Mouse (Mus musculus) hindbrain, postnatal 0 days (tissue): Measurements from ENCODE around the gene Elovl7. TPM values are rescaled to one million over a fixed set of nuclear protein-coding genes. Genes with fewer than 3 reads are reported as not detected.

ENCODE experiments used
- ATAC-seq: fragments of 200-750 bp; cut with Nextera tagmentation; 2 replicates; pipeline ENCODE4 v1.8.0; 2017; ENCODE audit warnings: mild to moderate bottlenecking, moderate TSS enrichment, moderate library complexity
- DNase-seq: peaks from one replicate; pipeline ENCODE4 v3.0.0-alpha.2; 2015; ENCODE audit warnings: low spot score
- H3K27ac ChIP-seq: fragments of 300-500 bp; sonication (generic); 2 replicates; pipeline ENCODE4 v1.5.1; 2014; ENCODE audit warnings: mild to moderate bottlenecking
- H3K27me3 ChIP-seq: fragments of 300-500 bp; sonication (generic); 2 replicates; pipeline ENCODE4 v1.6.1; 2014; ENCODE audit warnings: low read length, mixed read lengths; ENCODE audit not compliant: insufficient read depth
- H3K36me3 ChIP-seq: fragments of 300-500 bp; sonication (generic); 2 replicates; pipeline ENCODE4 v1.6.1; 2014; ENCODE audit warnings: low read length, mixed read lengths; ENCODE audit not compliant: insufficient read depth
- H3K4me1 ChIP-seq: fragments of 300-500 bp; sonication (generic); 2 replicates; pipeline ENCODE4 v1.6.1; 2014; ENCODE audit warnings: antibody characterized with exemption, low read length, mixed read lengths; ENCODE audit not compliant: insufficient read depth
- H3K4me2 ChIP-seq: fragments of 300-500 bp; sonication (generic); 2 replicates; pipeline ENCODE4 v1.6.1; 2014; ENCODE audit warnings: low read depth, mild to moderate bottlenecking, low read length, moderate library complexity, mixed read lengths
- H3K4me3 ChIP-seq: fragments of 300-500 bp; sonication (generic); 2 replicates; pipeline ENCODE4 v1.5.1; 2014; ENCODE audit warnings: low read length
- H3K9ac ChIP-seq: fragments of 300-500 bp; sonication (generic); replicated peaks from 2 replicates; pipeline ENCODE4 v1.6.1; 2014; ENCODE audit warnings: mild to moderate bottlenecking, low read length, moderate library complexity, mixed read lengths
- H3K9me3 ChIP-seq: fragments of 300-500 bp; sonication (generic); 2 replicates; pipeline ENCODE4 v1.6.1; 2016; ENCODE audit warnings: low read length, mixed read lengths
- CTCF ChIP-seq: IDR thresholded peaks from 2 replicates; pipeline ENCODE4 v1.5.1; 2016; ENCODE audit warnings: antibody characterized with exemption, control low read depth, low read depth
- WGBS: fragments of 180-500 bp; shearing (Covaris S2); extraction: QIAGEN DNeasy Blood & Tissue Kit; methylation state at CpG from one replicate; pipeline ENCODE4 v1.1.7; 2014; 5-methylcytosine and 5-hydroxymethylcytosine counted together
- polyA plus RNA-seq: library from polyadenylated mRNA; unstranded; fragments of >200 nt; fragmentation: Nextera tagmentation; extraction: Ambion mirVana; gene quantifications from 2 replicates; pipeline ENCODE4 v1.2.1, GENCODE M21; 2015
- total RNA-seq: library from RNA; depleted of rRNA; stranded (reverse); fragments of >200 nt; gene quantifications from 2 replicates; pipeline ENCODE4 v1.2.3, GENCODE M21; 2014

Gene Elovl7
- total and polyA plus RNA-seq, 2 experiments from 2014 or later = 4.0 to 5.2 TPM

GRCm38 (mm10) chr13:108265394-108265793, 51.2 kb downstream of the Elovl7 start:
- ATAC-seq (no peak), DNase-seq (no peak)
- Histone ChIP-seq H3K4me3 (no peak overlapping the region), H3K4me1 (no peaks in the 10 kb centered on the region), H3K9ac (no peak overlapping the region), H3K4me2 (no peak overlapping the region), H3K9me3 (no peaks in the 10 kb centered on the region), H3K36me3 (no peaks in the 10 kb centered on the region), H3K27me3 (no peaks in the 10 kb centered on the region), H3K27ac (no peak overlapping the region)
- WGBS = 88% methylated on average over 4 of the region's 4 CpGs
- no peak for TF ChIP-seq CTCF

DNA sequence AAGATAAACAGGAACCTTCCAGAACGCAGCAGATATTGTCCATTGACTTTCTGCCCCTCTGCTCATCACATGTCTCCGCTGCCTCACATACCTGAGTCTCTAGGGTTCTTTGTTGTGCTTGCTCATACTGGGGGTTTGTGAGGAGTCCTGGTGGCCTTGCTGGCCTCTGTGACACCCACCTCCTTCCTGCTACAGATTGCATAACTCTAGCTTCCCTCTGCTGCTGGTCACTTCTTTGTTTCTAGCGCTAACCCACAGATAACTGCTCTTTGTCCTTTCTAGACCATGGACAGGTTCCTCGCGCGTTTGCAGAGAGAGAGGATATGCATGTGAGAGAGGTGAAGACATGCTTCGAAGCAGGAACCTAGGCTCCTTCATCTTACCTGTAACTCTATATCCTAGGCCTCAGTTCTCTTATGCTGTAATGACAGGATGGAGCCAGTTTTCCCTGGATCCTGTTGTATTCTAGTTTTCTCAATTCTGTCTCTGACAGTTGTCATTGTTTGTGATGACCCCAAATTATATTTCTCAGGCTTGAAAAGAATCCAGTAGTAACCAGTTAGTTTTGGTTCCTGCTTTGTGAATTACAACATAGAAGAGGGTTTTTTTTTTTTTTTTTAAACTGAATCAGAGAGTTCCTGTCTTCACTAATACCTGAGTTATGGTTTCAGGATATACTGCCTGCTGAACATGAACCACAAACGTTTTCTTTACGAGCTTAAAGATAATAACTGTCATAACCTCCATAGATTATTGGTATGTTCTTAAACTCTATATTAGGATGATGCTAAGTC, 53.8 kb downstream of the Elovl7 start:
- Histone ChIP-seq H3K4me2 (no peak overlapping the region), H3K27ac (no peak overlapping the region), H3K9ac (no peak overlapping the region), H3K4me1 (no peaks in the 10 kb centered on the region), H3K27me3 (no peaks in the 10 kb centered on the region), H3K9me3 (no peaks in the 10 kb centered on the region), H3K4me3 (no peak overlapping the region), H3K36me3 (no peaks in the 10 kb centered on the region)
- DNase-seq = no peak
- no peak for ATAC-seq
- TF ChIP-seq CTCF = no peak
- WGBS = 86% methylated on average over 9 of the region's 9 CpGs

DNA sequence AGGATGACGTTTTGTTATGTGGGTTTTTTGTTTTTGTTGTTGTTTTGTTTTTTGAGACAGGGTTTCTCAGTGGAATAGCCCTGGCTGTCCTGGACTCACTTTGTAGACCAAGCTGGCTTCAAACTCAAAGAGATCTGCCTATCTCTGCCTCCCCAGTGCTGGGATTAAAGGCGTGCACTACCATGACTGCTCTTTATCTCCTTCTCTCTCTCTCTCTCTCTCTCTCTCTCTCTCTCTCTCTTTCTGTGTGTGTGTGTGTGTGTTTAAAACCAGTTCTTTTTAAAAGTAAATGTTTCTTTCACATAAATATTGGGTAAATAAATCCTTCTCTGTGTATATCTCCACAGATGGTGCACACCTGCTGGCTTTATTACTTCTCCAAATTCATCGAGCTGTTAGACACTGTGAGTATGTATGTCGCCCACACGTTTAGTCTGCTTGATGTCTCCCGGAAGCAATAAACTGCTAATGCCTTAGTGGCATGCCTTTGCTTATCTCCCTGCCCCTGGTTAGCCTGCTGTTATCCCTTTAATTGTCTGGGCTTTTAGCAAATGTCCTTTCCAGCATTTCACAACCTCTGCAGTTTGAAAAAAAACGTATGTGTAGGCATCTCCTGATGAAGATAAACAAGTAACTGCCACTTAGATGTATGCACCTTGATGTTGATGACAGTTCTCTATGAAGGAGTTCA, 57.4 kb downstream of the Elovl7 start:
- Histone ChIP-seq H3K27ac (no peak overlapping the region), H3K9me3 (no peaks in the 10 kb centered on the region), H3K9ac (no peak overlapping the region), H3K4me2 (no peak overlapping the region), H3K36me3 (no peaks in the 10 kb centered on the region), H3K4me1 (no peaks in the 10 kb centered on the region), H3K4me3 (no peak overlapping the region), H3K27me3 (no peaks in the 10 kb centered on the region)
- 73% methylated on average over 7 of the region's 7 CpGs for WGBS
- DNase-seq = no peak
- no peak for ATAC-seq
- no peak for TF ChIP-seq CTCF

DNA sequence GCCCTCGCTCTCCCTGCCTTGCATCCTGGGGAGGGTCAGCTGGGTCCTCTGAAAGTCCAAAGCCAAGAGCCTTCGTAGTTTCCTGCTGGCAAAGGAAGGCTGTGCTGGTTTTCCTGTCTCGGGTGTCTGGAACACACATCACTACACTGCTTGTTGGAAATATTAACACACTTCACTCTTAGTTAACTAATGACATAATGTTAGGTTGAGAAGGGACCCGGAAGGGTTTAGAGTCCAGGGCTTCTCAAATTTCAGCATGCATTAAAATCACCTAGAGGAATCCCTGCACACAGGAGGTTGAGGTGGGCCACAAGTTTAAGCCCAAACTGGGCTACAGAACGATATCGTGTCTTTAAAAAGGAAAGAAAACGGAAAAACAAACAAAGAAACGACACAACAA, 58.1 kb downstream of the Elovl7 start:
- no peak for TF ChIP-seq CTCF
- H3K4me1 ChIP-seq = no peaks in the 10 kb centered on the region
- H3K36me3 ChIP-seq = no peaks in the 10 kb centered on the region
- no peak overlapping the region for H3K4me2 ChIP-seq
- H3K4me3 ChIP-seq = no peak overlapping the region
- no peak for ATAC-seq
- H3K9me3 ChIP-seq = no peaks in the 10 kb centered on the region
- H3K27me3 ChIP-seq = no peaks in the 10 kb centered on the region
- no peak overlapping the region for H3K27ac ChIP-seq
- no peak overlapping the region for H3K9ac ChIP-seq
- WGBS = 86% methylated on average over 8 of the region's 8 CpGs
- DNase-seq = no peak

DNA sequence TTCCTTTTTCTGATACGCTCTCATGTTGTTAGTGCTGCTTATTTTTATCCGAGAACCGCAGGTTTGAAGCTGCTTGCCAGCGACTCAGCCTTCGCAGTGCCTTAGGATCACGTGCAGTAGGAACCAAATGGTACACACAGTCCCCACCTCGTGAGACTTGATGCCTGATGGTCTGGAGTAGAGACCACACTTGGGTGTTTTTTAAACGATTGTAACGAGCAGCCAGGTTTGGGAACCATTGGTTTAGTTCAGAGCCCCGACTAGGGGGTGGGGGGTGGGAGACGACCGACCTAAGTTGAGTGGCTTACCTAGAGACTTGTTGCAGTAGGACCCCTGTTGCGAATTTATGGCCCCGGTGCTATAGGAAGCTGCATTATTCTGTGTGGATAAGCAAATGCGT, 58.8 kb downstream of the Elovl7 start:
- H3K4me2 ChIP-seq = no peak overlapping the region
- no peak for ATAC-seq
- WGBS = 61% methylated on average over 15 of the region's 15 CpGs

DNA sequence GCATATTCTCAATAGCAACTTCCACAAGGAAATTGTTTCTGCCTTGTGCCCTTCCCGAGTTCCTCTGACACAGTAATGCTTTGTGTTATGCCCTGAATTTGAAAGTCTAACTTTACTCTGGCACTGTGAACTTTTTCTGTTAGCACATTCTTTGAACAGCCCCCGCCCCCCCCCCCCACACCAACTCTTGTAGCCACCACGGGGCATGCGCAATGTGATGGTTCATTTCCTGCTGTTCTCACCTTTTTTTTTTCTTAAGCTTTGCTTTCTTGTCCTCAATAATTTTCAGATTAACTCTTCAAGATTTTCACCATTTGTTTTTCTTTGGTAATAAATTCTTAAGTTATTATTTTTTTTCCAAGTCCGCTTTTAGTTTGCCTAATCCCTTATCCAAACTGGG, 59.3 kb downstream of the Elovl7 start:
- DNase-seq (no peak), ATAC-seq (no peak)
- no peak overlapping the region for H3K9ac ChIP-seq
- H3K4me3 ChIP-seq = no peak overlapping the region
- no peak overlapping the region for H3K27ac ChIP-seq
- H3K36me3 ChIP-seq = no peaks in the 10 kb centered on the region
- 46% methylated on average over 5 of the region's 5 CpGs for WGBS
- no peaks in the 10 kb centered on the region for H3K4me1 ChIP-seq
- H3K9me3 ChIP-seq = no peaks in the 10 kb centered on the region
- TF ChIP-seq CTCF = no peak
- H3K27me3 ChIP-seq = no peaks in the 10 kb centered on the region
- no peak overlapping the region for H3K4me2 ChIP-seq

More for the DNA sequence above, 58.8 kb downstream of the Elovl7 start:
- no peak overlapping the region for H3K4me3 ChIP-seq
- no peak for DNase-seq
- no peak for TF ChIP-seq CTCF
- H3K27me3 ChIP-seq = no peaks in the 10 kb centered on the region
- H3K4me1 ChIP-seq = no peaks in the 10 kb centered on the region
- H3K36me3 ChIP-seq = no peaks in the 10 kb centered on the region
- H3K9me3 ChIP-seq = no peaks in the 10 kb centered on the region
- H3K27ac ChIP-seq = no peak overlapping the region
- H3K9ac ChIP-seq = no peak overlapping the region

- H3K36me3 ChIP-seq = no peaks in the 10 kb centered on the region
- H3K9ac ChIP-seq = no peak overlapping the region
- no peak for TF ChIP-seq CTCF
- no peaks in the 10 kb centered on the region for H3K9me3 ChIP-seq
- ATAC-seq (no peak), DNase-seq (no peak)
- H3K4me2 ChIP-seq = no peak overlapping the region
- H3K4me1 ChIP-seq = no peaks in the 10 kb centered on the region
- WGBS = 39% methylated on average over 1 of the region's 1 CpGs
- no peak overlapping the region for H3K4me3 ChIP-seq
- no peak overlapping the region for H3K27ac ChIP-seq
- H3K27me3 ChIP-seq = no peaks in the 10 kb centered on the region
Observed at GRCm38 (mm10) chr13:108276561-108276960, 62.4 kb downstream of the Elovl7 start.
